Mouse (Mus musculus): Measurements from ENCODE around the gene Wbp1l.
"Not testable (repeated sequence)": the region's sequence is repeated elsewhere in the genome, so short reads cannot be mapped to it uniquely, and the experiment has no call there.

Gene Wbp1l

GRCm38 (mm10) chr19:46598720-46599252, at the start of gene Wbp1l:
Gene Wbp1l, plus strand, starts transcription at chr19:46599084.
- peak; percentile 97 for DNase-seq (ENCODE audit: low read depth, low spot score)

DNA sequence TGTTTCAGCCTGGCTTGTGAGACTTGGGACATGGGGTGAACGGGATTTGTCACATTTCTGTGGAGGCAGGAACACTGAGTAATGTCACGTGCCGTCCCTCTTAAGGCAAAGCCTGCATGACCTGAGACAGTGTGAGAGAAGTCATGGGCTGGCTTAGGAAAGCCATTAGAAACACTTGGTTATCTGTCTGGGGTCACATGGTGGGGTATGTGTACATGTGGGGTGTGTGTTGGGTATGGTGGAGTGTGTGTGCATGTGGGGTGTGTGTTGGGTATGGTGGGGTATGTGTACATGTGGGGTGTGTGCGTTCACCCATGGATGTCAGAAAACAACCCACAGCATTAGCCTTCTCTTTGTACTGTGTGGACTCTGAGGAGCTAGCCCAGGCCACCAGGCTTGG, 48.5 kb upstream of the Wbp1l start:
- no peak for DNase-seq (ENCODE audit: low read depth, low spot score)

- DNase-seq (ENCODE audit: low read depth, low spot score): no peak
Observed at GRCm38 (mm10) chr19:46552496-46552895, 46.4 kb upstream of the Wbp1l start.

- DNase-seq (ENCODE audit: low read depth, low spot score): no peak
Observed at GRCm38 (mm10) chr19:46553541-46553955, 45.3 kb upstream of the Wbp1l start.

DNA sequence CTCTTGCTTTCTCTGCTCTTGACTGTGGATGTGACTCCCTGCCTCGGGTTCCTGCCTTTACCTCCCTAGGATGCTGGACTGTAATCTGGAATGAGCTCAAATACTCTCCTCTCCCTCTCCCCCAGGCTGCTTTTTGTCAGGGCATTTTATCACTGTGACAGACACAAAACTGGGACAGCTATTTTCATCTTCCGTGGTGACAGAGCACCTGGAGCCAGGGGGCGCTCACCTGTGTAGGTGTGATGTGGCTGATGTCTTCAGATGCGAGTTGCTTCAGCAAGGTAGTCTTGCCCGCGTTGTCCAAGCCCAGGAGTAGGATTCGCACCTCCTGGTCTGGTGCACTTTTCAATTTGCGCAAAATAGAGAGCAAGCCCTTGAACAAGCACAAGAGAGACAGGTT, 40.9 kb upstream of the Wbp1l start:
- DNase-seq (ENCODE audit: low read depth, low spot score): no peak

DNA sequence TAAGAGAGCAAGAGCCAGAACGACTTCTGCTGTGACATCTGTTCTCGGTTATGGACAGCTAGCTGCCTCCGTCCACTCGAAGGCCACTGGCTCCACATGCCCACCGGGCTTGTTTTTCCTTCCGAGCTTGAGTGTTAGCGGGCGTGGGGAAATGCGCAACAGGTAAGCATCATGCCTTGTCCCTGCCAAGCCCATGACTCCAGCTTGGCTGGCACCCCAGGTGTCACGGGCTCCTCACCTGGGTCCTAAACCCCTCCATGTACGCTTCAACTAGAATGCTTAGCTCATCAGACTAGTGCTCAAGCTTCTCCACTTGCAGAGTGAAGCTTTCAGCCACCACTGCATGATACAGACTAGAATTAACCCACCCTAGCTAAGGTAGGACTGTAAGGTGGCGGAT, 40.3 kb upstream of the Wbp1l start:
- no peak for DNase-seq (ENCODE audit: low read depth, low spot score)

DNA sequence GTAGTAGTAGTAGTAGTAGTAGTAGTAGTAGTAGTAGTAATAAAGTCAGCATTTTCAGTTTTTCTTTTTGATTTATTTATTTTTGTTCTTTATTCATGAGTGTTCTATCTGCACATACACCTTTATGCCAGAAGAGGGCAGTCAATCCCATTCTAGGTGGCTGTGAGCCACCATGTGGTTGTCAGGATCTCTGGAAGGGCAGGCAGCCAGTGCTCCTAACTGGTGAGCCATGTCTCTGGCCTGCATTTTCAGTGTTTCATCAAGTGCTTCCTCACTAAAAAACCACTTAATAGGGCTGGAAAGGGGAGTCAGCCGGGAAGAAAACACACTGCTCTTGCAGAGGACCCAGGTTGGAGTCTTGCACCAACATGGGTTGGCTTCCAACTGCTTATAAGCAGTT, 36.8 kb upstream of the Wbp1l start:
- no peak for DNase-seq (ENCODE audit: low read depth, low spot score)

DNA sequence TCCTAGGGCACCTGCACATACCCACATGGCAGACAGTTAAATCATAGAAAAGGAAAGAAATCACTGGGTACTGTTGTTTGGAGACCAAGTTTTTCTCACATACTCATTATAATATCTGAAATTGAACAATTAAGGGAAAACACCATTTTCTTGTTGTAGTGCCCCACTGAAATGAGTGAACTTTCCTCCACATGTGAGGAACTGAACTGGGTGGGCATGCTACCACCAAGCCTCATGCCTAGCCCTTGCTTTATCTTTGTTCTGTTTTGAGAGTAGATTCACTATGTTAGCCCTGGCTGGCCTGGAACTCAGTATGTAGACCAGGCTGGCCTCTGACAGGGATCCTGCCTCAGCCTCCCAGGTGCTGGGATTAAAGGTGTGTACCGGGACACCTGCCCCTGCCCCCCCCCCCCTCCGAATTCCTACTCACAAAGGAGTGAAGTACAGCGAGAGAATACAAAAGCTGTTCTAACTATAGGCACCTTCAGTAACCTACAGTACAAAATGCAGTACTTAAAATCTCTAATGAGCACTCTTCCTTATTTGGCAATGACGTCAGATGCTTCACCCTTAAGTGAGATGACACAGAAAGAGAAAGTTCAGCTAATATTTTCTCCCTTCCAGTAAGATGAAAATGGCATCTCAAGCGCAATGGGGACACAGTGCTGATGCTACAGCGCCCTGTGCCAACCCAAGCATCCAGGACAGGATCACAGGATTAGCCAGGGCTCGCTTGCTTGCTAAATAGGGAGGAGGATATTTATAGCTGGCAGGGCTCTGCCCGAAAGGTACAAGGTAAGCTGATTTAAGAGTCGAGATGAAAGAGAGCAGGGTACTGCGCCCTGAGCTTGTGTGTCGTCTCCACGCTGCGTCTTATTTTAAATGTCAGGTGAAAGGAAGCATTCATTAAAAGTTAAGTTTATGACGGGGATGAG, 36.0 kb upstream of the Wbp1l start:
- DNase-seq (ENCODE audit: low read depth, low spot score): no peak

GRCm38 (mm10) chr19:46563603-46564002, 35.3 kb upstream of the Wbp1l start:
- no peak for DNase-seq (ENCODE audit: low read depth, low spot score)

- no peak for DNase-seq (ENCODE audit: low read depth, low spot score)
Observed at GRCm38 (mm10) chr19:46564043-46564462, 34.8 kb upstream of the Wbp1l start.

- not testable (repeated sequence) for DNase-seq (ENCODE audit: low read depth, low spot score)
Observed at GRCm38 (mm10) chr19:46571211-46571877, 27.5 kb upstream of the Wbp1l start.

- DNase-seq (ENCODE audit: low read depth, low spot score): no peak
Observed at GRCm38 (mm10) chr19:46571878-46572244, 27.0 kb upstream of the Wbp1l start.

DNA sequence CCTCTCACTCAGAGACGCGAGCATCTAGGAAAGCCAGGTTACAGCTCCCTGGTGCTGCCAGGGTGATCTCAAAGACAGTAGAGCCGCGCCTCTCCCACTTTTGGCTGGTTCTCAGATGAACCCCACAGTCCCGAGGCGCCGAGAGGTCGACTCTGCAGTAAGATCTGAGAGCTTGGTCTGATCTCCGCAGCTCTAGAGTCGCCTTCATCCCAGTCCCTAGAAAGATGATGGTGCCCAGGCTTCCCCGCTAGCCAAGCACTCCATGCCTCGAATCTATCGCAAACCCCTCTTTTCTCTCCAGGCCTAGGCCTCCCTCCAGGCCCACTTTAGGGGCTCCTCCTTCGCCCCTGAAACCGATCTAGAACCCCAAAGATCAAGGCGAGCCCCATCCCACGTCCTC, 26.3 kb upstream of the Wbp1l start:
- DNase-seq (ENCODE audit: low read depth, low spot score): no peak

DNA sequence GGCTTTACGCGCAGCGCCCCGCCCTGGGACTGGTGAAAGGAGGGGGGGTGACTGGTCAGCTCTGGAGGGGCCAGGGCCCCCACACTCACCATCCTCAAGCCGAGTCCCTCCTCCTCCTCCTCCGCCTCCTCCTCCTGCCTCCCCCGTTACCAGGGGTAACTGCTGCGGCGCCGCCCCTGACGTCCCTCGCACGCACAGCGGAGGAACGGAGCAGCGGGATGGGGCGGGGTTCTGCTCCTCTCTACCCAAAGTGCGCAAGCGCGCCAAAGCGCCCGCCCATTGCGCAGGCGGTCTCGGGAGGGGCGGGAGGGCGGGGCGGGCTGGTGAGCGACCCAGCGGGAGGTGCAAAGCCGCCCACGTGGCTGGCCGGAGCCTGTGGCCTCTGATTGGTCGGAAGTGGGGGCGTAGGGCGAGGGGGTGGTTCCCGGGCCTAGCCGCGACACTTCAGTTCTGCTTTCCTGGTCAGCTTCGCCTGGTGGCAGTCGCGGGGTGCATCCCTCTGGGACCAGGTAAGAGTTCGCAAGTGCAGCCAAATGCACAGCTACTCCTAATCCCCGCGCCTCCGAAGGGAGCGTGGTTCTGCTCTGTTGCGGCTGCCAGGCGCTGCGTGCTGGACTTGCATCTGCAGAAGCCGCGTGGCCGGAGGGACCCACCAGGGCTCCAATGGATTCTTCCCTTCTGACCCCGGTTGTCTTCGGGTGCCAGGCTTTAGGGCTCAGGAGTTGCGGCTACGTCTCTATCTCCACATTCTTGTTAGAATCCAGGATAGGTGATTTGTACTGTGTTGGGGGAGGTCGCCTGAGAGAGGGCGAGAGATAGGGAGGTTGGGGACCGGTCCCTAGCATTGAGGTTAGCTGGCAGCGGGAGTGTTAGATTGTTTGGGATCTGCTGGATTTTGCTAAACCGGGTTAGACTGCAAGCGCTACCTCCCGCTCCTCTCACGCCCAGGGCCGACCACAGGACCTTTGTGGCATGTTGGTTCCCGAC, 25.6 kb upstream of the Wbp1l start, which contains the start of the genes Arl3 and Sfxn2:
TSS of gene Arl3 (minus strand) at position 248 of the 987 bp plus-strand sequence.
TSS of gene Sfxn2 (plus strand) at position 415 of the 987 bp plus-strand sequence.
- peak; percentile 96 for DNase-seq (ENCODE audit: low read depth, low spot score)

- no peak for DNase-seq (ENCODE audit: low read depth, low spot score)
Observed at GRCm38 (mm10) chr19:46573990-46574389, 24.9 kb upstream of the Wbp1l start.

DNA sequence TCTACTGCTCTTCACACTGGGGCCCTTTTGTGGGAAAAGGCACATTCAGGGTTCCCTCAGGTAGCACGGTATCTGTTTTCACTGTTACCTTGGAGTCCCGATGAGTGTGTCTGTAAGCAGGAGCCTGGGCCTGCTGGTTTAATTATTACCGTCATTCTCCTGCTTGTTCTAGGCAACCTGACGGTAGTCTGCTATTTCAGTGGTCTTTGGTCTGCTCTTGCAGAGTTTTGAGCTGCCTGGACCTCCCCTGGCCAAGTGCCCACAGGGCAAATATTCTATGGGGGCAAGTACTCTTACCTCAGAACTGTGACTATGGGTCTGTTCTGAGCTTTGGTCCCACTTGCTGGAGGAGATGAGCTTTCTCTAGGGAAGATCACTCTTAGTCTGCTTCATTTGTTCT, 23.7 kb upstream of the Wbp1l start:
- no peak for DNase-seq (ENCODE audit: low read depth, low spot score)

DNA sequence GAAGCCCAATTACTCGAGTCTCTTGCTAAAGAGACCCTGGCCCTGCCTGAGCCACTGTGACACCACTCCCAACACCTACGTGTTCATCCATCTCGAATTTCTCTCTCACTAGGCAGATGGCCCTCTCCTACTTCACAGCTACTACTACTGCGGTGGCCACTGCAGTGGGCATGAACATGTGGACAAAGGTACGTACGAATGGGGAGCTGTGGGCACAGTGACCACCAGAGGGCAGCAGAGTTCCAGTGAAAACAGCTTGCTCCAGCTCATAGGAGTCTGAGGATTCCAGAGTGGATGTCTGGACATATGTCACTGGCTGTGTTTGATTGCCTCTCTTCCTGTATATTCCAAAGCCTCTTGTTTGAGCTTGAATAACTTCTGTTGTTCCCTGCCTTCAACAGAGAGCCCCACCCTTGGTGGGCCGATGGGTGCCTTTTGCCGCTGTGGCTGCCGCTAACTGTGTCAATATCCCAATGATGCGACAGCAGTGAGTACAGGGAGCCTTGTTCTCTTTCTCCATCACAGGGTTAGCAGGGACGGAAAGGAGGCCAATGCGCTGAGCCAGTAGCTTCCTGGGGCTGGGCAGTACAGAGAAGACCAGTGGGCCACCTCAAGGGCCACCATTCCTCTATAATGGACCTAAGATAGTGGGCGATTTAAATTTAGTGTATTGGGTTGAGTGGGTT, 10.9 kb upstream of the Wbp1l start:
- DNase-seq (ENCODE audit: low read depth, low spot score): peak; percentile 78

GRCm38 (mm10) chr19:46591575-46591974, 7.3 kb upstream of the Wbp1l start:
- no peak for DNase-seq (ENCODE audit: low read depth, low spot score)

DNA sequence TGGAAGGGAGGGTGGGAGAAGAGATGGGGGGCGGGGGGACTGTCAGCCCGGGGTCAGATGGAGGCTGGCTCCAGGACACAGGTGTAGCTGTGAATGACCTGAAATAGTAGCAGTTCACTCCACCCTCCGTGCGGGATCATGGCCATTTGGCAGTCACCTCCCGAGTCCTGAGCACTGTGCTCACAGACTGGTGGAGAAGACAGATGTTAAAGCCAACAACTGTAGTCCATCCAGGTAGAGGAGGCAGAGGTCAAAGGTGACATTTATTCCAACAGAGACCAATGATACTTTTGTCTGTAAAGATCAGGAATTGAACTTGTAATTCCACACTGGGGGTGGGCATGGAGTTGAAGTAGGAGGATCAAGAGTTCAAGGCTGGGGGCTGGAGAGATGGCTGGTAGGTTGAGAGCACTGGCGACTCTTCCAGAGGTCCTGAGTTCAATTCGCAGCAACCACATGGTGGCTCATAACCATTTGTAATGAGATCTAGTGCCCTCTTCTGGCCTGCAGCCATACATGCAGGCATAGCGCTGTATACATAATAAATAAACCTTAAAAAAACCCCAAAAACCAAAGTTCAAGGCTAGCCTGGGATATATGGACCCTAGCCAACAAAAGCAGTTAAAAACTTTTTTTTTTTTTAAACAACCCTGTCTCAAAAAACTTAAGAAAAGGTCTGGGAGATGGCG, 6.0 kb upstream of the Wbp1l start:
- DNase-seq (ENCODE audit: low read depth, low spot score): no peak

DNA sequence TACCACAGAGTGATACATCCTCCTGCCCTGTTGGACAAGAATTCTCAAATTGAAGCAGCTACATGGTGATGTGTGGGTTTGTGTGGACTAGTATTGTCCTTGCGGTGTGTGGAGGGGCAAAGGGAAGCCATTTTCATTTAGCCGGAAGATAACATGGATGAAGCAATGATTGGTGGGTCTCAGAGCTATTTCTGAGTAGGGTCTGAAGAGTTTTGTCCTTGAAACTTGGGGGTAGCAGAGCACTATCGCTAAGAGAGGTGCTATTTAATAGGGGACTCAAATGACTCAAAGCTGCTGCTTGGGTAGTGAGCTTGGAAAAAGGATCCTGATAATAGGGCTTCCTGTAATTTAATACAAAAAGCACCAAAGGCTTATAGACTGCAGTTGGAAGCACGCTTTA, 697 bp upstream of the Wbp1l start:
- DNase-seq (ENCODE audit: low read depth, low spot score): no peak
